Mouse (Mus musculus): ENCODE measurements around the gene Gm27021. TPM values are rescaled to one million over a fixed set of nuclear protein-coding genes. Genes with fewer than 3 reads are reported as not detected.

Gm27021 gene
- polyA plus RNA-seq, 1 experiment from 2014 or later, result 4.7 TPM

DNA sequence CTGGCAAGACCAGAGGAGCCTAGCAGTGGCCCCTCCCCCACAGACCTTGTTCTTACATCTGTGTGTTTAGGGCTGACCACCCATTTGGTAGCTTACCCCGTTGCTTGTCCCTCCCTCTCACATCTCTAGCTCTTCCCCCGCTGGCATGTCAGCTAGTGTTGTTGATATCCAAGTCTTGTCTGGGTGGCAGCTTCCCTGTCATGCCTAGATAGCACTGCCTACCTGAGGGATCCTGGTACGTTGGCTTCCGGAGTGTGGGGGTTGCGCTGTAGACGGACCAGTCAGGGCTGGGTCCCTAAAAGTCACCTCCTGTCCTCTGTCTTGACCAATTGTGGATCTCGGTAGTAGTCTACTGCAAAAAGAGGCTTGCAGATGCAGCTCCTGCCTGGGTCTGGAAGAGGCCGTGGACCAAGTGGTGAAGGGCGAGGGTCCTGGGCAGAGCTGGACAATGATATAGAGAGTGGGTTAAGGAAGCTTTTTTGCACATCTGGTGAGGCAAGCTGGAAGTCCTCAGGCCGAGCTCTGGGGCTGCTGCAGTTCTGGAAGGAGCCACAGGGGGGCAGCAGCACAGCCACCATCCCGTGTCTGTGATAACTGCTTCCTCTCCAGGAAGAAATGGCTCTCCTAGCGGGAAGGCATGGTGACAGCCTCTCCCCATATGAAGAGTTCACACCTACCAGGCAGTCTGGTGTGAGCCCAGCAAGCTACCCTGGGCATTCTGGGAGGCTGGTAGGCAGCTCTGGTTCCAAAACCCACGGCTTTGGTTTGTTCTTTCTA is 97.8 kb downstream of the Gm27021 start:
- TF ChIP-seq CTCF (IDR thresholded peaks at IDR 0.05; ENCODE audit: low read depth), result peak; percentile 94
- no peak for TF ChIP-seq EP300 (optimal IDR thresholded peaks at IDR 0.05)
- no peak overlapping the region for H3K4me2 ChIP-seq (replicated peaks; ENCODE audit: low read depth)
- no peaks in the 10 kb centered on the region for H3K4me1 ChIP-seq (replicated peaks; ENCODE audit: control insufficient read depth, insufficient read depth)
- peak; percentile 85 for DNase-seq (ENCODE audit: low spot score)
- H3K36me3 ChIP-seq (ENCODE audit: control insufficient read depth, insufficient read depth, low read length), result peaks cover 51% of the 10 kb centered on the region
- ATAC-seq (ENCODE audit: low FRiP score, low TSS enrichment), result peak; percentile 13; the same call in 1 of the 2 replicates
- WGBS, result 55% methylated on average over 13 of the region's 13 CpGs
- H3K27ac ChIP-seq (replicated peaks), result no peak overlapping the region
- no peaks in the 10 kb centered on the region for H3K9me3 ChIP-seq (ENCODE audit: control insufficient read depth, low read length)
- H3K9ac ChIP-seq (ENCODE audit: low read length), result no peak overlapping the region
- no peak overlapping the region for H3K4me3 ChIP-seq (ENCODE audit: low read depth, low read length)
- no peaks in the 10 kb centered on the region for H3K27me3 ChIP-seq (ENCODE audit: control insufficient read depth, insufficient read depth, low read length)

DNA sequence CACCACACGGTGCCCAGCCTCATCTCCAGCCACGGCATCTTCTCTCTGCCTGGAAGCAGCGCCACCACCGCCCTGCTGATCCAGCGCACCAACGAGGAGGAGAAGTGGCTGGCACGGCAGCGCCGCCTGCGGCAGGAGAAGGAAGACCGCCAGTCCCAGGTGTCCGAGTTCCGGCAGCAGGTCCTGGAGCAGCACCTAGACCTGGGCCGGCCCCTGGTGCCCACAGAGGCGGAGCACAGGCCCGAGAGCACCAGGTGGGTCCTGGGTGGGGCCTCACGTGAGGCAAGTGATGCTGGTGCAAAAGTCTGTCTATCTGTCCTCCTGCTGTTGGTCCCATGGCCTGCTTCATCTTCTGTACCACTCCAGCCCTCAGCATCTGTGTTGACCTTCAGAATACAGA is 98.8 kb downstream of the Gm27021 start:
- Histone ChIP-seq H3K27me3 (ENCODE audit: control insufficient read depth, insufficient read depth, low read length) (no peaks in the 10 kb centered on the region), H3K4me3 (ENCODE audit: low read depth, low read length) (no peak overlapping the region), H3K36me3 (ENCODE audit: control insufficient read depth, insufficient read depth, low read length) (peaks cover 45% of the 10 kb centered on the region), H3K9me3 (ENCODE audit: control insufficient read depth, low read length) (no peaks in the 10 kb centered on the region), H3K9ac (ENCODE audit: low read length) (no peak overlapping the region), H3K27ac (replicated peaks) (no peak overlapping the region), H3K4me1 (replicated peaks; ENCODE audit: control insufficient read depth, insufficient read depth) (no peaks in the 10 kb centered on the region), H3K4me2 (replicated peaks; ENCODE audit: low read depth) (no peak overlapping the region)
- 90% methylated on average over 15 of the region's 17 CpGs for WGBS
- no peak for TF ChIP-seq CTCF (IDR thresholded peaks at IDR 0.05; ENCODE audit: low read depth)
- TF ChIP-seq EP300 (optimal IDR thresholded peaks at IDR 0.05), result no peak
- no peak for ATAC-seq (ENCODE audit: low FRiP score, low TSS enrichment)
- DNase-seq (ENCODE audit: low spot score), result no peak

DNA sequence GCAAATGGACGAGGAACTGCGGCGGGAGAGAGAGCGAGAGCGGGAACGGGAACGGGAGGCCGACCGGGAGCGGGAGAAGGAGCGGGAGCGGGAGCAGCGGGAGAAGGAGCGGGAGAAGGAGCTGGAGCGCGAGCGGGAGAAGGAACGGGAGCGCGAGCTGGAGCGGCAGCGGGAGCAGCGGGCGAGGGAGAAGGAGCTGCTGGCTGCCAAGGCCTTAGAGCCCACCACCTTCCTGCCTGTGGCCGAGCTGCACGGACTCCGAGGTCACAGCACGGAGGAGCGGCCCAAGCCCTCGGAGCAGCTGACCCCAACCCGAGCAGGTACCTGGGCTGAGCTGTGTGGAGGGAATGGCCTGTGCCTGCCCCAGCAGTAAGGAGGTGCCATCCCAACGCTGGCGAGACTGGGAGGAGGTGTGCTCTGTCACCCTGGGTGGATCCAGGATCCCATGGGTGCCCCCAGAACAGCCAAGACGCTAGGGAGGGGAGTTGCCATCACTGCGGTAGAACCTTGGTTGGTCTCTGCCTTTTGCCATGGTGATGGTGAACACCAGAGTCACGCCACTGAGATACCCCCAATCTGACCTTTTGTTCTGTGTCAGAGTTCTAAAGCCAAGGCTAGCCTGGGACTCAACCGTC is 99.6 kb downstream of the Gm27021 start:
- peaks cover 2% of the 10 kb centered on the region for H3K4me1 ChIP-seq (replicated peaks; ENCODE audit: control insufficient read depth, insufficient read depth)
- DNase-seq (ENCODE audit: low spot score), result no peak
- no peak overlapping the region for H3K27ac ChIP-seq (replicated peaks)
- no peak for ATAC-seq (ENCODE audit: low FRiP score, low TSS enrichment)
- H3K4me2 ChIP-seq (replicated peaks; ENCODE audit: low read depth), result no peak overlapping the region
- H3K4me3 ChIP-seq (ENCODE audit: low read depth, low read length), result no peak overlapping the region
- H3K9ac ChIP-seq (ENCODE audit: low read length), result no peak overlapping the region
- 97% methylated on average over 37 of the region's 37 CpGs for WGBS
- H3K27me3 ChIP-seq (ENCODE audit: control insufficient read depth, insufficient read depth, low read length), result no peaks in the 10 kb centered on the region
- no peak for TF ChIP-seq CTCF (IDR thresholded peaks at IDR 0.05; ENCODE audit: low read depth)
- no peak for TF ChIP-seq EP300 (optimal IDR thresholded peaks at IDR 0.05)
- H3K9me3 ChIP-seq (ENCODE audit: control insufficient read depth, low read length), result no peaks in the 10 kb centered on the region
- H3K36me3 ChIP-seq (ENCODE audit: control insufficient read depth, insufficient read depth, low read length), result peaks cover 36% of the 10 kb centered on the region

- H3K36me3 ChIP-seq (ENCODE audit: control insufficient read depth, insufficient read depth, low read length), result peaks cover 33% of the 10 kb centered on the region
Observed at GRCm38 (mm10) chr8:120567731-120568130, 100.1 kb downstream of the Gm27021 start.

DNA sequence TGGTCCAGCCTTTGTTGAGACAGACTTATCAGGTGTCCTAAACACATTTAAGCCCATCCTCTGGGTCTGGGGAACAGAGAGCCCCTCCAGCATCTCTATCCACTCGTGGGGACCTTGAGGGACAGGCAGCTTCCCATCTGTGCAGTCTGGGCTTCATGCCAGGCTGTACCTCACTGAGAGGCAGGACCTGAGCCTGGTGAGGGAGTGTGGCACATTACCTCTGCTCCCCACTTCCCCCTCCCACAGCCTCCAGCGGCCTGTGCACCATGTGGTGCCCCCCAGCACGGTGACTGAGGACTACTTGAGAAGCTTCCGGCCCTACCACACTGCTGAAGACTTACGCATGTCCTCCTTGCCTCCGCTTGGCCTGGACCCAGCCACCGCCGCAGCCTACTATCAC is 101.2 kb downstream of the Gm27021 start:
- Histone ChIP-seq H3K9ac (ENCODE audit: low read length) (no peak overlapping the region), H3K9me3 (ENCODE audit: control insufficient read depth, low read length) (no peaks in the 10 kb centered on the region), H3K27me3 (ENCODE audit: control insufficient read depth, insufficient read depth, low read length) (no peaks in the 10 kb centered on the region), H3K4me1 (replicated peaks; ENCODE audit: control insufficient read depth, insufficient read depth) (peaks cover 7% of the 10 kb centered on the region), H3K27ac (replicated peaks) (no peak overlapping the region), H3K4me2 (replicated peaks; ENCODE audit: low read depth) (no peak overlapping the region), H3K4me3 (ENCODE audit: low read depth, low read length) (no peak overlapping the region), H3K36me3 (ENCODE audit: control insufficient read depth, insufficient read depth, low read length) (peaks cover 24% of the 10 kb centered on the region)
- TF ChIP-seq EP300 (optimal IDR thresholded peaks at IDR 0.05) (no peak), CTCF (IDR thresholded peaks at IDR 0.05; ENCODE audit: low read depth) (no peak)
- ATAC-seq (ENCODE audit: low FRiP score, low TSS enrichment) (no peak), DNase-seq (ENCODE audit: low spot score) (no peak)
- 86% methylated on average over 8 of the region's 8 CpGs for WGBS

More at GRCm38 (mm10) chr8:120567731-120568130, 100.1 kb downstream of the Gm27021 start:
- H3K4me3 ChIP-seq (ENCODE audit: low read depth, low read length), result no peak overlapping the region
- H3K27ac ChIP-seq (replicated peaks), result no peak overlapping the region
- no peak overlapping the region for H3K4me2 ChIP-seq (replicated peaks; ENCODE audit: low read depth)
- H3K27me3 ChIP-seq (ENCODE audit: control insufficient read depth, insufficient read depth, low read length), result no peaks in the 10 kb centered on the region
- ATAC-seq (ENCODE audit: low FRiP score, low TSS enrichment) (no peak), DNase-seq (ENCODE audit: low spot score) (no peak)
- 96% methylated on average over 17 of the region's 17 CpGs for WGBS
- no peak for TF ChIP-seq EP300 (optimal IDR thresholded peaks at IDR 0.05)
- no peak for TF ChIP-seq CTCF (IDR thresholded peaks at IDR 0.05; ENCODE audit: low read depth)
- no peak overlapping the region for H3K9ac ChIP-seq (ENCODE audit: low read length)
- no peaks in the 10 kb centered on the region for H3K9me3 ChIP-seq (ENCODE audit: control insufficient read depth, low read length)
- H3K4me1 ChIP-seq (replicated peaks; ENCODE audit: control insufficient read depth, insufficient read depth), result peaks cover 5% of the 10 kb centered on the region

DNA sequence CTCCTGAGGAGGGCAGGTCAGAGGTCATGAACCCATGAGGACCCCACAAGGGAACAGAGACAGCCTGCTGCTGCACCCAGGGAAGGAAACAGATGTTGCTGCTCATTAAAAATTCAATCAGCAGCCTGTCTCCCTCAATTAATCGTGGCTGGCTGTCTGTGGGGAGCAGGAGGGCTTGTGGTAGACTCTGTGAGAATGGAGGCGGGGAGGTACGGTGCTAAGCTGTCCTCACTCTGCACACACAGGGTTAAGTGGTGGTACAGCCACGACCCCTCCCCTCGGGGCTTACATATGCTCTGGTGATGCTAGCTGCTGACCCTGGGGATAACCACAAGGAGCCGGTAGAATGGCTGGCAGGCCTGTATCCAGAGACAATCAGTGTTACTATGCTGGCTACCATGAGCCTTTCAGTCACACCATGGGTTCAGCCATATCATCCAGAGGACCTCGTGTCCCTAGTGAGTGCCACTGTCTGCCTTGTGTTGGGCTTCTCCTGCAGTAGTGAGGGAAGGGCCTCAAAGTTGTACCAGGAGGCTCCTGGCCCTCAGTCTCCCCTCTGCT is 102.6 kb downstream of the Gm27021 start:
- Histone ChIP-seq H3K27ac (replicated peaks) (no peak overlapping the region), H3K4me3 (ENCODE audit: low read depth, low read length) (no peak overlapping the region), H3K9me3 (ENCODE audit: control insufficient read depth, low read length) (no peaks in the 10 kb centered on the region), H3K9ac (ENCODE audit: low read length) (no peak overlapping the region), H3K36me3 (ENCODE audit: control insufficient read depth, insufficient read depth, low read length) (peaks cover 17% of the 10 kb centered on the region), H3K27me3 (ENCODE audit: control insufficient read depth, insufficient read depth, low read length) (no peaks in the 10 kb centered on the region), H3K4me2 (replicated peaks; ENCODE audit: low read depth) (no peak overlapping the region), H3K4me1 (replicated peaks; ENCODE audit: control insufficient read depth, insufficient read depth) (peaks cover 7% of the 10 kb centered on the region)
- WGBS, result 49% methylated on average over 7 of the region's 7 CpGs
- TF ChIP-seq EP300 (optimal IDR thresholded peaks at IDR 0.05) (no peak), CTCF (IDR thresholded peaks at IDR 0.05; ENCODE audit: low read depth) (no peak)
- DNase-seq (ENCODE audit: low spot score) (no peak), ATAC-seq (ENCODE audit: low FRiP score, low TSS enrichment) (no peak)

All from stomach, postnatal 0 days (tissue).